Mouse (Mus musculus) forebrain, embryonic 11.5 days (tissue): ENCODE data around the gene Ints1. TPM values are rescaled to one million over a fixed set of nuclear protein-coding genes. Genes with fewer than 3 reads are reported as not detected.

Experiments
- ATAC-seq: fragments of 200-750 bp; cut with Nextera tagmentation; replicated peaks from 2 replicates; pipeline ENCODE4 v1.8.0; 2017; ENCODE audit warnings: moderate TSS enrichment; ENCODE audit not compliant: low FRiP score
- DNase-seq: peaks from one replicate; pipeline ENCODE4 v3.0.0-alpha.2; 2017; ENCODE audit warnings: low spot score
- H3K27ac ChIP-seq: fragments of 300-500 bp; sonication (generic); 2 replicates; pipeline ENCODE4 v1.5.1; 2014; ENCODE audit warnings: low read depth, low read length
- H3K27me3 ChIP-seq: fragments of 300-500 bp; sonication (generic); 2 replicates; pipeline ENCODE4 v1.6.1; 2014; ENCODE audit warnings: mild to moderate bottlenecking, low read length, mixed read lengths; ENCODE audit not compliant: control insufficient read depth, insufficient read depth
- H3K36me3 ChIP-seq: fragments of 300-500 bp; sonication (generic); 2 replicates; pipeline ENCODE4 v1.6.1; 2014; ENCODE audit warnings: mild to moderate bottlenecking, low read length, moderate library complexity, mixed read lengths; ENCODE audit not compliant: control insufficient read depth, insufficient read depth
- H3K4me1 ChIP-seq: fragments of 300-500 bp; sonication (generic); replicated peaks from 2 replicates; pipeline ENCODE4 v1.6.1; 2014; ENCODE audit warnings: low read length, mixed read lengths; ENCODE audit not compliant: control insufficient read depth, insufficient read depth
- H3K4me2 ChIP-seq: fragments of 300-500 bp; sonication (generic); 2 replicates; pipeline ENCODE4 v1.6.1; 2014; ENCODE audit warnings: low read depth, mild to moderate bottlenecking, low read length, moderate library complexity, mixed read lengths; ENCODE audit not compliant: severe bottlenecking
- H3K4me3 ChIP-seq: fragments of 300-500 bp; sonication (generic); 2 replicates; pipeline ENCODE4 v1.5.1; 2014; ENCODE audit warnings: low read depth, low read length
- H3K9ac ChIP-seq: fragments of 300-500 bp; sonication (generic); 2 replicates; pipeline ENCODE4 v1.6.1; 2014; ENCODE audit warnings: low read length
- H3K9me3 ChIP-seq: fragments of 300-500 bp; sonication (generic); 2 replicates; pipeline ENCODE4 v1.6.1; 2016; ENCODE audit warnings: low read length, mixed read lengths; ENCODE audit not compliant: control insufficient read depth
- WGBS: fragments of 180-500 bp; shearing (Covaris S2); extraction: QIAGEN DNeasy Blood & Tissue Kit; methylation state at CpG from one replicate; pipeline ENCODE4 v1.1.7; 2014; 5-methylcytosine and 5-hydroxymethylcytosine counted together
- polyA plus RNA-seq: library from polyadenylated mRNA; unstranded; fragments of >200 nt; fragmentation: Nextera tagmentation; extraction: Ambion mirVana; gene quantifications from 2 replicates; pipeline ENCODE4 v1.2.1, GENCODE M21; 2014

The Ints1 gene
- polyA plus RNA-seq, result 40.5 and 42.0 TPM in 2 replicates

- under 1% methylated on average over 51 of the region's 55 CpGs for WGBS
- peak within 1 kb of the TSS; percentile 70 for H3K9ac ChIP-seq
- peaks cover 2% of the 10 kb centered on the region; the same call in 1 of the 2 replicates for H3K4me1 ChIP-seq
- peak within 1 kb of the TSS; percentile 98 for H3K4me3 ChIP-seq
- no peaks in the 10 kb centered on the region for H3K9me3 ChIP-seq
- H3K4me2 ChIP-seq, result peak within 1 kb of the TSS; percentile 94
- no peaks in the 10 kb centered on the region; the same call in none of the 2 replicates for H3K36me3 ChIP-seq
- peak; percentile 96 for DNase-seq
- peak; percentile 91 for ATAC-seq
- no peak within 1 kb of the TSS for H3K27ac ChIP-seq
- H3K27me3 ChIP-seq, result no peaks in the 10 kb centered on the region
Observed at GRCm38 (mm10) chr5:139775216-139775926, at the start of gene Ints1. Ints1 (minus strand) TSS chr5:139775674.

DNA sequence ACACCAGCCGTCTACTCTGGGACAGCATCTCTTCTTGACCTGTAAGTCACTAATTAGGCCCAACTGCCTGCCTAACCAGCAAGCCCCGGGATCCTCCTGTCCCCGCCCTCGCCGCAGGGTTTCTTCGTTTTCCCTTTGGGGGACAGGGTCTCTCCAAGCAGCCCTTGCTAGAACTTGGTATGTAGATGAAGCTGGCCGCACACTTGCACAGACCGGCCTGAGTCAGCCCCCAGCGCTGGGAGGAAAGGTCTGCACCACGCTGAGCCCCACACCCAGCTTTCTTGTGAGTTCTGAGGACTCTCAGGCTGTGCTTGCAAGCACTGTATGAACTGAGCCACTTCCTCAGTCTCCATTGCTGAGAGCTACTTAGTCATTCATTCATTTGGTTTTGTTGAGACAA lies 49.1 kb upstream of the Ints1 start:
- H3K4me1 ChIP-seq, result peaks cover 8% of the 10 kb centered on the region
- H3K36me3 ChIP-seq, result no peaks in the 10 kb centered on the region; the same call in 1 of the 2 replicates
- no peak overlapping the region for H3K27ac ChIP-seq
- no peak overlapping the region for H3K4me2 ChIP-seq
- ATAC-seq, result no peak
- WGBS, result 89% methylated on average over 10 of the region's 10 CpGs
- H3K27me3 ChIP-seq, result no peaks in the 10 kb centered on the region
- no peak overlapping the region for H3K9ac ChIP-seq
- no peak for DNase-seq
- H3K9me3 ChIP-seq, result no peaks in the 10 kb centered on the region
- H3K4me3 ChIP-seq, result no peak overlapping the region

DNA sequence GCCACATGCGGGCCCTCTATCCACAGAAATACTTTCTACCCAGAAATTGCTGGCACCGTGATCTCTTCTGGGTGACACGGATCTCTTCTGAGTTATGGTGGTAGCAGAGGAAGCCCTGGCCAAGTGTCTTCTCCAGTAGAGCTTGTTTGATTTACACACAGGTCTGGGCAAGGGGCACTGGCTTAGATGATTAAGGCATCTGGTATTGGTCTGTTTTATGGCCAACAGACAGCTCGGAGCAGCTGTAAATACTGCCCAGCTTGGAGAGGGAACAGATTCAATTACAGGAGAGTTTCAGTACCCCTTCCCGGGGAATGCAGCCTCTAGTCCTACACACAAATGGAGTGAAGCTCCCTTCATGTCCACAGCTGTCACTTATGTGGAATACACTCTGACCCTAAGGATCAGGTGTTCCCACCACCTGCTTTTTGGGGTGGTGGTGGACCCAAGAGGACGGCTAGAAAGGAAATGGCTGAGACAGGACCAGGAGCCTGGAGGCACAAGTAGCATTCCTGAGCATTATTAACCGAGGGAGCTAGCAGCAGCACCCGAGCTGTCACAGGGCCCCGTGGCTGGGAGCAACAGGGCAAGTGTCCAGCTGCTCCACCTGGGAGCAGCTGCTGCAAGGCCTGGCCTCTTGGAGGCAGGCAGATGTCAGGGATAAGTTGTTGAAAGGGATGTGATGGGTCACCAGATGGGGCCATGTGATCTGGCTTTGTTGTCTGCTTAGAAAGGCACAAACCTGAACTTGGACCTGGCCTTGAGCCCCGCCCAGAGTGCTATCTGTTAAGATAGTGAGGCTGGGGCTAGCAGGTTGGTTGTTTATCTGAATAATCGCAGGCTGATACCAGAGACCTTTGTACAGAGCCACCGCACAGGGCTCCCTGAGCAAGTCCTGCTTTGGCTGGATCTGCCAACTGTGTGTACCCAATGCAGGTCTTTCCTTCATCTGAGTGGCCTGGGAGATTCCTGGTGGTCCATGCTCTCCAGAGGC lies 46.3 kb upstream of the Ints1 start:
- Histone ChIP-seq H3K4me2 (no peak overlapping the region), H3K27ac (no peak overlapping the region), H3K9me3 (no peaks in the 10 kb centered on the region), H3K9ac (no peak overlapping the region), H3K27me3 (no peaks in the 10 kb centered on the region), H3K36me3 (no peaks in the 10 kb centered on the region; the same call in 1 of the 2 replicates), H3K4me3 (no peak overlapping the region), H3K4me1 (peaks cover 8% of the 10 kb centered on the region)
- WGBS, result 87% methylated on average over 12 of the region's 12 CpGs
- DNase-seq (peak; percentile 48), ATAC-seq (no peak)

DNA sequence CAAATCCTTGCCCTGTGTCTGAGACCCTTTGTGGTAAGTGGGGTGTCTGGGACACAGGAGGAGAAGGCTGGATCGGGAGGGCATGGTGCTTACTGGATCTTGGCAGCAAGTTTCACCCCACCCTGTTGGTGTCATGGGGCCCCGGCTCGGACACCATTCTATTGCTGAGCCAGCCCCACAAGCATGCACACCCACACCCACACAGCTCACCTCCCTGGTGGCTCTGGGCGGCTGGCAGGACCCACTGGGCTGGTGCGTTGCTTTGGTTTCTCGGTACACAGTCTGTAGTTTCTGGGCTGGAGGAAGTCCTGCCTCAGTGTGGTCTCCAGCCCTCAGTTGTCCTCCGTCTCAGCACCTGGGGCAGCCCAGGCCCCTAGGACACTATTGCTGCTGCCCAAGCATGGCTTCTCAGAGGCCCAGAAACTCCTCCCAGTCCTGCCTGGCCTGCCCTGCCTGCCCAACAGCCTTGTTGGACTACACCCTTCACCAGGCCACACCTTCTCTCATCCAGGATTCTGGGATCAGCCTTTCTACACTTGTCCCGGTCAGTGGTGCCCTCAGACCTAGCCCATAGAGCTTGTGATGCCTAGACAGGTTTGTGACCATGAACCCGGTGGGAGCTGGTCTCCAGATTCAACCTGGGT lies 44.2 kb upstream of the Ints1 start, which contains the start of gene Tmem184a:
Gene Tmem184a, minus strand, starts transcription at position 380 of the 644 bp plus-strand sequence.
- DNase-seq (peak; percentile 47), ATAC-seq (no peak)
- 85% methylated on average over 9 of the region's 9 CpGs for WGBS
- no peaks in the 10 kb centered on the region for H3K9me3 ChIP-seq
- H3K27me3 ChIP-seq, result no peaks in the 10 kb centered on the region
- H3K4me2 ChIP-seq, result no peak within 1 kb of the TSS
- H3K9ac ChIP-seq, result no peak within 1 kb of the TSS
- no peaks in the 10 kb centered on the region for H3K4me1 ChIP-seq
- no peaks in the 10 kb centered on the region; the same call in 1 of the 2 replicates for H3K36me3 ChIP-seq
- H3K4me3 ChIP-seq, result no peak within 1 kb of the TSS
- no peak within 1 kb of the TSS for H3K27ac ChIP-seq

DNA sequence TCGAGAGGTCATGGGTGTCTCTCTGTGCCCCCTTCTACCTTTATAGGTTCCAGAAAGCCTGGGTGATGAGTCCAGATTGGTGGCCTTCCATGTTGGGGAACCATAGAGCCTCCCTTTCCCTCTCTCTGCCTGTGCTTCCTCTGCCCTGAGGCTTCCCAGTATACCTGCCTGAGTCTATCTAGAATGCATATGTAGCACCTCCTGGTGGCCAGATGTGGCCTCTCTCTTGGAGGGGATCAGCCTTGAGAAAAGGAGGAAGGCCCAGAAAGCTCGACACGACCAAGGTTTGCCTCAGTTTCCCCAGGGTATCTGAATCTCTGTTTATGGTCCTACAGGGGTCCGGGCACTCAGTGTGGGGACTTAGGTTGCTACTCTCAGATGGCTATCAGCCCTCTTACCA lies 43.3 kb upstream of the Ints1 start:
- H3K27ac ChIP-seq, result no peak overlapping the region
- no peaks in the 10 kb centered on the region for H3K4me1 ChIP-seq
- DNase-seq (peak; percentile 61), ATAC-seq (no peak)
- H3K9me3 ChIP-seq, result no peaks in the 10 kb centered on the region
- no peak overlapping the region for H3K4me2 ChIP-seq
- H3K4me3 ChIP-seq, result no peak overlapping the region
- H3K27me3 ChIP-seq, result no peaks in the 10 kb centered on the region; the same call in 1 of the 2 replicates
- H3K9ac ChIP-seq, result no peak overlapping the region
- H3K36me3 ChIP-seq, result no peaks in the 10 kb centered on the region; the same call in 1 of the 2 replicates
- WGBS, result 52% methylated on average over 4 of the region's 4 CpGs

DNA sequence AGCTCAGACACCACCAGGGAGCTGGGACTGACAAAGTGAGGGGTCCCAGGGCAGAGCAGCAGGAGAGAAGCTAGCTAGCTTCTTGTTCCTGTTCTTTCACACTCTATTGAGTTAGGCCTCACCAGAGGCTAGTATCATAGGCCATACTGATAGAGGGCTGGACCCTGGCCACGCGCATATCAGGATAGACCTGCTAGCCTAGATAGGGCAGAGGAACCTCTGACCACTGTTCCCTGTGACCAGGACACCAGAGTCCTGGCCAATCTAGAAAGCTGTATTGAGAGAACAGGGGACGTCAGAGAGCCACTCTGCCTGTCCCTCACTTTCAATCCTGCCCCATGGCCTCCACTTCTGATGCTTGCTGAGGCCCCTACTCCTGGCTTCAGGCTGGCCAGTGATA lies 42.6 kb upstream of the Ints1 start:
- H3K36me3 ChIP-seq, result no peaks in the 10 kb centered on the region; the same call in 1 of the 2 replicates
- no peaks in the 10 kb centered on the region for H3K4me1 ChIP-seq
- no peak overlapping the region for H3K9ac ChIP-seq
- no peak for ATAC-seq
- peak; percentile 48 for DNase-seq
- no peak overlapping the region for H3K27ac ChIP-seq
- H3K9me3 ChIP-seq, result no peaks in the 10 kb centered on the region
- no peaks in the 10 kb centered on the region; the same call in 1 of the 2 replicates for H3K27me3 ChIP-seq
- no peak overlapping the region for H3K4me2 ChIP-seq
- 85% methylated on average over 3 of the region's 3 CpGs for WGBS
- no peak overlapping the region for H3K4me3 ChIP-seq

DNA sequence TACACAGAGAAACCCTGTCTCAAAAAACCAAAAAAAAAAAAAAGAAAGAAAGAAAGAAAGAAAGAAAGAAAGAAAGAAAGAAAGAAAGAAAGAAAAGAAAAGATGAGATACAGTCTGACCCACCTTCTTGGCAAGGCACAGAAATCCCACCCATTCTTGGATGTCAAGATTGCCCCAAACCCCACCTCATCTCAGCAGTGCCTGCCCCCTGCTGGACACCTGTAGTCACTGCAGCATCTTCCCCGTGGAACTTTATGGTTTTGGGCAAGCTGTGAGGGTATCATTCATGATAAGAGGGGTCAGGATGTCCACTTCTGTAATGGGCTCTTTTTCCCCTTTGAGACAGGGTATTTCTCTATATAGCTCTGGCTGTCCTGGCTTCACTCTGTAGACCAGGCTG lies 41.8 kb upstream of the Ints1 start:
- no peak overlapping the region for H3K9ac ChIP-seq
- H3K36me3 ChIP-seq, result no peaks in the 10 kb centered on the region; the same call in 1 of the 2 replicates
- H3K4me2 ChIP-seq, result no peak overlapping the region
- H3K4me3 ChIP-seq, result no peak overlapping the region
- ATAC-seq (no peak), DNase-seq (peak; percentile 57)
- no peaks in the 10 kb centered on the region; the same call in 1 of the 2 replicates for H3K27me3 ChIP-seq
- H3K27ac ChIP-seq, result no peak overlapping the region
- WGBS, result 14% methylated on average over 1 of the region's 1 CpGs
- no peaks in the 10 kb centered on the region for H3K4me1 ChIP-seq
- H3K9me3 ChIP-seq, result no peaks in the 10 kb centered on the region

DNA sequence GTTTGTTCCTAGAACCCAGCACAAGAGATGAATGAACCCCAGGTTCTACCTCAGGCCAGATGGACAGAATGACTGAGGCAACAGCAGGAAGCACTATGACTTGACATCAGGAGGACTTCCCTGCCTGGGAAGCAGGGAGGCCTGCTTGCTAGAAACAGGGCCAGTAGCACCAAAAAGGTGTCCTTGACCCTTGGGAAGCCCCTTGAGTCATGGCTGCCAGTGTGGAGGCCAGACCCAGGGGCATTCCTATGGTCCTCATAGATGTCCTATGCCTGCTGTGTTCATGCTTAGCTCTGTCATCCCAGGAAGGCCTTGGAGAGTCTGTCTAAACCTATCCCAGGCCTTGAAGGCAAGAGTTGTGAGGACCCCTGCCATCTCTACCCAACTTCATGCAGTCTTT lies 41.0 kb upstream of the Ints1 start:
- H3K27me3 ChIP-seq, result no peaks in the 10 kb centered on the region; the same call in 1 of the 2 replicates
- no peak overlapping the region for H3K27ac ChIP-seq
- no peak overlapping the region for H3K4me2 ChIP-seq
- no peaks in the 10 kb centered on the region for H3K4me1 ChIP-seq
- no peak for ATAC-seq
- no peak overlapping the region for H3K4me3 ChIP-seq
- no peaks in the 10 kb centered on the region for H3K36me3 ChIP-seq
- no peaks in the 10 kb centered on the region for H3K9me3 ChIP-seq
- H3K9ac ChIP-seq, result no peak overlapping the region
- DNase-seq, result no peak
